Mouse (Mus musculus): Measurements from ENCODE around the gene Tgoln1.

DNA sequence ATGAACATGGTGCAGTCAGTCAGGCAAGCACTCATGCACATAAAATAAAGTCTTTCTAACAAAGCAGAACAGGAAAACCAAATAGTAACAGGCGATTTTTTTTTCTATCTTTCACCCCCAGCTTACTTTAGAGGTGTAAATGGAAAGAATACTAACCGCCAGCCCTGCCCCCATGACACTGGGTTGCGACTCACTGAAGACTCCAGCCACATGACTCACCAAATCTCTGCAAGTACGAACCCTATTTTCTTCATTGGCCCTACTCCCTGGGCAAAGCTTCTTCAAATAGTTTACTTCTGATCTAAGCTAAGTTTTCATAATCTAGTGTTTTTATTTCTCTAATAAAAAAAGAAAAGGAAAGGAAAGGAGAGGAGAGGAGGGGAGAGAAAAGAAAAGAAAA, 27.8 kb upstream of the Tgoln1 start:
- no peak for TF ChIP-seq CTCF (IDR thresholded peaks at IDR 0.05)
- no peak for TF ChIP-seq EP300 (IDR thresholded peaks at IDR 0.05)
